Mouse (Mus musculus) T-cell, adult 66 days (primary cell): ENCODE results near the gene Nr4a2. TPM values are rescaled to one million over a fixed set of nuclear protein-coding genes. Genes with fewer than 3 reads are reported as not detected.

ENCODE experiments used
- total RNA-seq, 2 experiments: library from RNA; stranded (reverse); gene quantifications; 3 replicates in 1 of 2; 4 replicates in 1 of 2; pipeline ENCODE4 v1.2.4; 2023

Gene Nr4a2
- total RNA-seq = 10 to 100 TPM; 26.2 to 26.4 TPM

DNA sequence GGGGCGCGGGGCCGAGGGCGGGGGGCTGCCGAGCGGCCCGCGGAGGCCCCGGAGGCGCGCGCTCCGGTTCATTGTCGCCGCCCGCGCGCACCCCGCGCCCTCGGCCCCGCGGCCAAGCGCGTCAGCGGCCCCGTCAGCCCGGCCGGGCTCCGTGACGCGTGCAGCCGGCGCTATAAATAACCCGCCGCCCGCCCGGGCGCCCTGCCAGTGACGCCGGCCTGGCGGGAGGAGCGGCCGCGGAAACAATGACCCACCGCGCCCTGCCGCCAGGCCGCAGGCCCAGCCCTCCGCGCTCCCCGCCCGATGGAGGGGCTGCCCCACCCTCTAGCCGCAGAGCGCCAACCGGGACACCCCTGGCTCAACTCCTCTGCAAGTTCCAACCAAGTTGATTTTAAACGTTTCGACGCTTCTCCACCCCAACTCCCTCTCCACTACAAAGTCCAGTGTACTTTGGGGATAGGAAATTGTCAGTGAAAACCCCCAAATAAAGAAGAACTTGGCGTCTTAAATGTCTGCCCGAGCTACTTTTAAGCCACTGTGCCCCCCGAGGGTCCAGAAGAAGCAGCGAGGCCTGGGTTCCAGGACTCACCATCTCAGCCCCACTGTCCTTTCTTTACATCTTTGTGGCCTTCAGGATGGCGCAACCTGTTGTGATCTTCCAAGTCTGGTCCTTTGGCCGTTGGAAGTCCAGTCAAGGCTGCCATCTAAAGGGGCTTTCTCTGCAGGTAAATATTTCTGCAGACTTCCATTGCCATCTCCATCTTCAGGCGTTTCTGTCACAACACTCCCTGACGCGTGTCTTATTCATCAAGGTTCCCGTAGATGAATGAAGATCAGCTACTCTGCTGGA is at the start of gene Nr4a2:
Gene Nr4a2 (minus strand): TSS at position 13 of the 850 bp plus-strand sequence.

Other genes starting within 250 kb of the Nr4a2 start
- gene Gpd2, start 113.6 kb upstream of the Nr4a2 start, total RNA-seq = 10 to 100 TPM; 25.8 to 33.3 TPM